Mouse (Mus musculus): Measurements from ENCODE around the gene Cox7b. TPM values are rescaled to one million over a fixed set of nuclear protein-coding genes. Genes with fewer than 3 reads are reported as not detected.

The Cox7b gene
- total RNA-seq (2023): 100 to 1,000 TPM; 110 to 159 TPM

DNA sequence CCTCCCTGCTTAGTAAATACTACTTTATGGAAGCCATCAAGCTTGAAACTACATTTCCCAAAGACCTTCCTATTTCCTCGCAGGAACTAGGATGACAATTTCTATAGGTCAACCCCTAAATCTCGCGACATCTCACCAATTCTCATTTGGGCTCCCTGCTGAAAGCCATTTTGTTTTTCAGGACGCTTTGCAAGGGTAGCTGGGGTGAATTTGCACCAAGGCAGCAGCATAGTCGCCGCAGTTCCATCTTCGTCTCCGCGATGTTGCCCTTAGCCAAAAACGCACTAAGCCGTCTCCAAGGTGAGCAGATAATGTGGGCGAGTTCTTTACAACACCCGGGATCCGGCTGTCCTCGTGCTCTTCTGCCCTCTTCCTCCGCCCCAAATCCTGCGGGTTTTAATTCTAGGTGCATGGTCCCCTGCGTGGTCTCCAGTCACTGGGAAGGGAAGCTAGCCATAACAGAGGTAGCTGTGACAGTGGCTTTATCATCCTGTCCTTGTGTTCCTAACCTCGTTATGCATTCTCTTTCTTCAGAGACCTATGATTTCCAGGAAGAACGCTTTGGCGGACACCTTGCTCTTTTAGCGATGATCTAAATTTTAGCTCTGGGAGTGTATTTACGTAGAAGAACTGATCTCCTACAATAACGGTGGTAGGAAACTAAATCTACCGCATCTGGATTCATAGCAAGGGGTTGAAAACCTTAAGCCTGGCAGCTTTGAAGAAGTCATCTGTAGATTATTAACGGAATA is at the start of gene Cox7b:
Gene Cox7b (plus strand): TSS at position 130 of the 752 bp plus-strand sequence.

DNA sequence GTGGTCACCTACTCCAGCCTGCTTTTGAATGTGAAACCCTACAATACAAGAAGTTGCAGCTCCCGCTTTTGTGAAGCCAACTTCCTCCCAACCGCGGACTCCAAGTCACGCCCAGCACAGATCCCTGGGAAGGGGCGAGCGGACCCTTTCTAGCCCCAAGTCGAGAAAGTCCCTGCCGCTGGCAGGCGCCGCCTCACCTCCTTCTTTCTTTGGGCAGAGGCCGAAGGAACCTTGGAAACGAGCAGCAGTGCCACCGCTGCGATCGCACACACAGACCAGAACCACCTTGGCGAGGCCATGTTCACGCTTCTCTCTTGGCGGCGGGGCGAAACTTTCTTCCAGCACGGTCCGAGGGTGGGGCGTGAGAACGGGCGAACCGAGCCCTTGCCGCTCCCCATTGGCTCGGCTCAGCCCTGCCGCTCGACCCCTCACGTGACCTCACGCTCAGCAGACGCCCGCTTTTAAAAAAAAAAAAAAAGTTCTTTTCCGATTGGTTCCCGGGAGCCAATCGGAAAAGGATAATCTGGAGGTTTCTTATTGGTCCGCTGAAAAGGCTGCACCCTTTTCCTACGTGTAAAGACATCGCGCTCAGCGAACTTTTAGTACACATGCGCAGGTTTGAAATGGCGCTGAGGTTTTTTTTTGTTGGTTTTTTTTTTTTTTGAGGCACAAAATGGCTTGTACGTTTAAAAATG is 3.9 kb upstream of the Cox7b start, which contains the start of gene Magt1:
Gene Magt1 (minus strand): TSS at position 442 of the 695 bp plus-strand sequence.

DNA sequence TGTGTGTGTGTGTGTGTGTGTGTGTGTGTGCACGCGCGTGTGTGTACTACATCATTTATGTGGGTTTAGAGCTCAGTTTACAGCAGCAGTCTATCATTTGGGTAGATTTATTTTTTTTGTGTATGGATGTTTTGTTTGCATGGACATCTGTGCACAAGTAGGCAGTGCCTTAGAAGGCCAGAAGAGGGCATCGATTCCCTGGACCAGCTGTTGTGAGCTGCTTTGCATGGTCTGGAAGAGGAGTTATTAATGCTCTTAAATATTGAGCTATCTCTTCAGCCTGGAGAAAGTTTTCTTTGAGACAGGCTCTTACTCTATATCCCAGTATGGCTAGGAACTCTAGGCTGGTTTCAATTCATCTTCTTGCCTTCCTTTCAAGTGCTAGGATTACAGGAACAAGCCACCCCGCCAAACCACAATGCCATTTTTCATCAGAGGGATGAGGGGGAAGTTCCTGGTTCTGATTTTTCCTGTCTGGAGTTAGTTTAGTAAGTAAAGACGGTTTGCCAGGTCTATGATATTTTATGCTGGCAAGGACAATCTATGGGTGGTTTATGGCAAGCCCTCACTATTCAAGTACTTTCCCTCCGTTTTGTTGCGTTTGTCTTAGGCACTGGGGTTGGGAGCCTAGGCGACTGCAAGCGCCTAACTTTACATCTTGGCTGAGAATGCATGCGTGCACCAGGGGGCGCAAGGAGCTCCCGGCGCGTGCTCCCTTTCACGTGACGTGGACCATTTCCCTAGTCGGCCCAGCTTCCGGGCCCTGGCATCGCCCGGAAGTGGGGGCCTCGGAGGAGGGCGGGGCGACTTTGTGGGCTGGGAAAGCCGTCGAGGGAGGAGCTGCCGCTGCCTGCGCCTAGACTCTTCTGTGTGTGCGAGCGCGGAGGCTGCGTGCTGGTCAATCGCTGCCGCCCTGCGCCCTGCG is 11.2 kb downstream of the Cox7b start, which contains the start of gene Atp7a:
Gene Atp7a (plus strand): TSS at position 859 of the 925 bp plus-strand sequence.

Other genes with a start within 250 kb of the Cox7b start
- gene Atrx, start 86.3 kb upstream of the Cox7b start, total RNA-seq (2023): 100 to 1,000 TPM; 154 to 173 TPM
- 10 to 100 TPM; 82.0 to 84.8 TPM for gene Magt1, start 3.8 kb upstream of the Cox7b start, total RNA-seq (2023)
- 10 to 100 TPM; 60.8 to 65.7 TPM for gene Atp7a, start 11.6 kb downstream of the Cox7b start, total RNA-seq (2023)
- 100 to 1,000 TPM; 223 to 227 TPM for gene Tlr13, start 127.5 kb downstream of the Cox7b start, total RNA-seq (2023)
- 100 to 1,000 TPM; 135 to 143 TPM for gene Pgk1, start 171.4 kb downstream of the Cox7b start, total RNA-seq (2023)
- 1 to 10 TPM; 3.0 to 3.5 TPM for gene Taf9b, start 205.5 kb downstream of the Cox7b start, total RNA-seq (2023)
- not detected for gene Fnd3c2, start 239.7 kb downstream of the Cox7b start, total RNA-seq (2023)